In the genomic region with DNA sequence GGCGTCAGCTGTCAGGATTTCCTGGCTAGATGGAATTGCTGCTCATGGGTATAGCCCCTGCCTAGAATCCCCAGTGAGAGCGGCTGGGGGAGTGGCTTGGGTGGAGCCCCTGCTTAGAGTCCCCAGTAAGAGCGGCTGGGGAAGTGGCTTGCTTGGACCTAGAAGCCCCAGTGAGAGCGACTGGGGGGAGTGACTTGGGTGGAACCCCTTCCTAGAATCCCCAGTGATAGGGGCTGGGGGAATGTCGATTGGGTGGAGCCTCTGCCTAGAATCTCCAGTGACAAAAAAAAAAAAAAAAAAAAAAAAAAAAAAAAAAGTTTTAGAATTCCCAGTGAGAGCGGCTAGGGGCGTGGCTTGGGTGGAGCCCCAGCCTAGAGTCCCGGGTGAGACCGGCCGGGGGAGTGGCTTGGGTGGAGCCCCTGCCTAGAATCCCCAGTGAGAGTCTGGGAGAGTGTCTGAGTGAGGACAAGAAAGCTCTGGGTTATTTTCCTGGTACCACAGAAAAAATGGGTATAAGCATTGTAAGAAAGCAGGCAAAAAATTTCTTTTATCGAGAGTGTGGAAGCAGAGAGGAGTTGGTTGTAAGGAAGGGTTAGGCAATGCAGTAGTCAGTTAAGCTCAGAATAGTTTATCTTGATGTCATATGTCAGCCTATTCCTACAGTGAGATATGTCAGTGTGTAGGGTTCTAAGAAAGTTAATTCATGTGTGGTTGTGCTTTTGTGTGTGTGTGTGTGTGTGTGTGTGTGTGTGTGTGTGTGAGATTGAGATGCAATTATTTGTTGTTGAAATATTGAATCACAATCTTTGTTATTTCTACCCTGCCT, we compare ENCODE assay signal across 9 mouse cellular contexts. TPM values are rescaled to one million over a fixed set of nuclear protein-coding genes. Genes with fewer than 3 reads are reported as not detected.
DNase-seq lines count a peak whose midpoint lies in the region; ATAC-seq and TF ChIP-seq lines count a peak whose summit lies in the region.
"Had no signal": no experiment of that assay in that cellular context is flagged by ENCODE, and none has a peak within 500 bp of the region (broad histone marks: within the 10 kb centered on the region; RNA-seq: fewer than 3 reads in every experiment).

No protein-coding gene starts in this region.

- ATAC-seq in lung, embryonic 14.5 days (ENCODE audit: insufficient read depth) = peak; percentile 97

- peak overlapping the region; percentile 50 for H3K4me2 ChIP-seq in lung, embryonic 14.5 days

- H3K27ac ChIP-seq in lung, embryonic 14.5 days (ENCODE audit: low read depth) = no peak overlapping the region
- H3K27ac ChIP-seq in heart, embryonic 10.5 days = no peak overlapping the region
- H3K27ac ChIP-seq: macrophage had no signal

- H3K4me3 ChIP-seq in lung, embryonic 14.5 days (ENCODE audit: low read depth, low read length) = no peak overlapping the region
- 0 out of 2 replicates have a peak overlapping the region, but pooled peaks have one; percentile 31 for H3K4me3 ChIP-seq in heart, embryonic 10.5 days

- no peak overlapping the region for H3K9ac ChIP-seq in lung, embryonic 14.5 days

- peak; percentile 90 for DNase-seq in lung, embryonic 14.5 days
- no peak for DNase-seq in lung, postnatal 25 days (ENCODE audit: low spot score)
- peak; percentile 79 for DNase-seq in embryo, embryonic 10 days (ENCODE audit: low spot score)
- no peak for DNase-seq in heart, embryonic 10.5 days (ENCODE audit: low spot score)
- peak; percentile 83 for DNase-seq in liver
- DNase-seq in retina, postnatal 1 day = peak; percentile 66
- no peak for DNase-seq in urinary bladder, postnatal 10 days (ENCODE audit: low spot score)
- DNase-seq in layer of hippocampus, postnatal 10 days (ENCODE audit: low spot score in 2 of 2) = no peak

- H3K4me1 ChIP-seq in lung, embryonic 14.5 days (ENCODE audit: insufficient read depth) = no peaks in the 10 kb centered on the region
- peaks cover 12% of the 10 kb centered on the region for H3K4me1 ChIP-seq in heart, embryonic 10.5 days

- under 1% methylated on average over 11 of the region's 11 CpGs for WGBS in lung, embryonic 14.5 days
- WGBS in heart, embryonic 10.5 days = under 1% methylated on average over 11 of the region's 11 CpGs

- no peak for TF ChIP-seq CTCF in lung, embryonic 14.5 days (IDR thresholded peaks at IDR 0.05; ENCODE audit: low read depth)

- no peaks in the 10 kb centered on the region for H3K36me3 ChIP-seq in lung, embryonic 14.5 days (ENCODE audit: insufficient read depth)
- no peaks in the 10 kb centered on the region for H3K36me3 ChIP-seq in heart, embryonic 10.5 days

- no peaks in the 10 kb centered on the region for H3K9me3 ChIP-seq in lung, embryonic 14.5 days (ENCODE audit: low read depth, low read length)
- H3K9me3 ChIP-seq in heart, embryonic 10.5 days = no peaks in the 10 kb centered on the region

- H3K27me3 ChIP-seq in lung, embryonic 14.5 days (ENCODE audit: insufficient read depth, low read length) = no peaks in the 10 kb centered on the region
- no peaks in the 10 kb centered on the region for H3K27me3 ChIP-seq in heart, embryonic 10.5 days (ENCODE audit: insufficient read depth, poor library complexity, severe bottlenecking)

RNA-seq across cellular contexts. Expression of gene Tnfsf9, which starts 13.6 kb away (rescaled TPM):
- 8.1 and 8.5 TPM in 2 replicates for polyA plus RNA-seq in lung, embryonic 14.5 days (2014; fragmentation: Nextera tagmentation; extraction: Ambion mirVana)
- polyA plus RNA-seq in heart, embryonic 10.5 days (2016; fragmentation: Nextera tagmentation; extraction: Ambion mirVana) = 5.7 and 7.0 TPM in 2 replicates
- 1 to 10 TPM in 1 of 2 experiments, under 1 TPM in 1; 0.75 to 1.0 TPM for total RNA-seq in layer of hippocampus, postnatal 10 days (2021)

RNA-seq across cellular contexts. Expression of gene Cd70, which starts 30.8 kb away (rescaled TPM):
- polyA plus RNA-seq in lung, embryonic 14.5 days (2014; fragmentation: Nextera tagmentation; extraction: Ambion mirVana) = not detected in 2 replicates
- polyA plus RNA-seq in heart, embryonic 10.5 days (2016; fragmentation: Nextera tagmentation; extraction: Ambion mirVana) = not detected in 2 replicates
- under 1 TPM in 1 of 2 experiments, not detected in 1; 0.42 TPM for total RNA-seq in layer of hippocampus, postnatal 10 days (2021)
- polyA plus RNA-seq: macrophage had no signal

RNA-seq across cellular contexts. Expression of gene Tubb4a, which starts 31.2 kb away (rescaled TPM):
- 20.3 and 22.9 TPM in 2 replicates for polyA plus RNA-seq in lung, embryonic 14.5 days (2014; fragmentation: Nextera tagmentation; extraction: Ambion mirVana)
- 9.1 and 14.7 TPM in 2 replicates for polyA plus RNA-seq in heart, embryonic 10.5 days (2016; fragmentation: Nextera tagmentation; extraction: Ambion mirVana)
- total RNA-seq in layer of hippocampus, postnatal 10 days (2021) = 100 to 1,000 TPM; 487 to 549 TPM

RNA-seq across cellular contexts. Expression of gene Dennd1c, which starts 40.4 kb away (rescaled TPM):
- 3.4 and 4.6 TPM in 2 replicates for polyA plus RNA-seq in lung, embryonic 14.5 days (2014; fragmentation: Nextera tagmentation; extraction: Ambion mirVana)
- polyA plus RNA-seq in heart, embryonic 10.5 days (2016; fragmentation: Nextera tagmentation; extraction: Ambion mirVana) = 0.68 and 2.2 TPM in 2 replicates
- total RNA-seq in layer of hippocampus, postnatal 10 days (2021) = 1 to 10 TPM; 1.2 to 1.9 TPM

RNA-seq across cellular contexts. Expression of gene Slc25a23, which starts 59.1 kb away (rescaled TPM):
- 8.4 and 10.3 TPM in 2 replicates for polyA plus RNA-seq in lung, embryonic 14.5 days (2014; fragmentation: Nextera tagmentation; extraction: Ambion mirVana)
- 8.6 and 8.7 TPM in 2 replicates for polyA plus RNA-seq in heart, embryonic 10.5 days (2016; fragmentation: Nextera tagmentation; extraction: Ambion mirVana)
- 100 to 1,000 TPM; 308 to 317 TPM for total RNA-seq in layer of hippocampus, postnatal 10 days (2021)

Comparison
In these comparisons a context has a peak if more than half of its experiments do, and no peak if none do; other contexts are left out.
1. DNase-seq: peak in lung, embryonic 14.5 days (single experiment), embryo, embryonic 10 days (single experiment), liver (single experiment) and retina, postnatal 1 day (single experiment); none in lung, postnatal 25 days (single experiment), heart, embryonic 10.5 days (single experiment), urinary bladder, postnatal 10 days (single experiment) and layer of hippocampus, postnatal 10 days (0 of 2).